Mouse (Mus musculus) left cerebral cortex, postnatal 25 days (tissue): ENCODE measurements at regions not wholly inside any gene's neighbourhood (a gene's known extent, or its start where the extent isn't known, plus 50 kb on each side); places are given as distances from the start of the nearest gene placed in this dataset.
A peak's percentile ranks its signal among the peaks of the same experiment; 100 is the strongest.
"Not testable (repeated sequence)": the region's sequence is repeated elsewhere in the genome, so short reads cannot be mapped to it uniquely, and the experiment has no call there.

Experiments
- DNase-seq, 2 experiments: peaks; one replicate each; pipeline ENCODE4 v3.0.0; 2022; ENCODE audit warnings: low spot score in 2 of 2, mixed read lengths in 1 of 2
- intact Hi-C: fragments of 180-260 bp; cut with DNase I; formaldehyde crosslinking; loops from one replicate; pipeline ENCODE4 v1.15.1; 2025

DNA sequence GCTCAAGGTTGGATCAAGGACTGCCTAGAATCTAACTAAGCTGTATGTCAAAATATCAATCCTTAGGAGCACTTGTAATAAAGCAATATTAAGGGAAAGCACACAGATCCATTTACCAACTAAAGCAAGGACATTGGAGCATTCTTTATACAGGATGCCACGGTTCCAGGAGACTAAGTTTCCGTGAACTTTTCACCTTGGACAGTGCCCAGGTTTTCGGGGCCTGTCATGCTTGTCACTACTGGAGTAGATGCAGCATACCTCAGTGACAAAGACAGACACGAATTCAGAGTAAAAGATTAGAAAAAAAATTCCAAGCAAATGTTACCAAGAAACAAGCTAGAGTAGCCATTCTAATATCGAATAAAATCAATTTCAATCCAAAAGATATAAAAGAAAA is 543.6 kb downstream of the Slitrk5 start:
- intact Hi-C loops, result not testable (repeated sequence)

GRCm38 (mm10) chr14:112230461-112230860 is 555.6 kb downstream of the Slitrk5 start:
- DNase-seq, result peak in 1 of 2 experiments; percentile 69
- intact Hi-C loops, result loop anchor here (10.0 kb wide), 1 partner anchor 234 kb away; no protein-coding TSS in a partner anchor

More for the DNA sequence above, 543.6 kb downstream of the Slitrk5 start:
- DNase-seq, result not testable (repeated sequence)

DNA sequence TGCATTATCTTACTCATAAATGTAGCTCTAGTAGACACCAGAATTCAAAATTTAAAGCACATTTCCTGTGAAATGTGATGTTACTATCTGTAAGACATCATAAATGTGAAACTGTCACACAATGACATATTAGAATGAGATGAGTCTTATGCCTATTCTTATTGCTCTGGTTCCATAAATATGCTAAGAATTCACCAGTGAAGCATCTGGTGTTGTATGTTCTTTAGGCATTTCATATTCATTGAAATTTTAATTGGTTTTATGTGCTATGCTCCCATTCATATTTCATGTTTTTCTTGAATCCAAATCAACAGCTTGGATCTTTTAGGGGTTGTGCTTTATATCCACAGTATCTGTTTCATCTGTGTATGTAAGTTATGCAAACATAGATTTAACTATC is 564.6 kb downstream of the Slitrk5 start:
- intact Hi-C loops, result loop anchor here (10.0 kb wide), 1 partner anchor 225 kb away; no protein-coding TSS in a partner anchor
- no peak for DNase-seq

DNA sequence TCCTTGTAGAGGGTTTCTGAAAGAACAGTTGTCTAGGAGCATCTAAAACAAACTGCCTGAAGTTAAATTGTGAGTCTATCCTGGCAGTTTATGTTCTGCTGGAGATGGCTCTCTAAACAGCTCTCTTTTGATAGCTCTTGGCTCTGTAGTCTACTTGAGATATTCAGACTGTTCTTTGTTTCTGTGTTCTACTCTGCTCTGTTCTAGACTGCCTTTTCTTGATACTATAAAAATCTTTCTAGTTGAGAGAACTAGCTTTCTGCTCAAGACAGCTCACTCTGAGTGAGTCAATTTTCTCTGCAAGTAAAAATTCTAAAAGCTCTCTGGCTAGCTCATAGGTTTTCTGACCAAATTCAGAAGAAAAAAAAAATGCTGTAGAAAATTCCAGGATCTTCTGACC is 573.3 kb downstream of the Slitrk5 start:
- DNase-seq, result peak in 1 of 2 experiments; percentile 37
- intact Hi-C loops, result no loop called here

GRCm38 (mm10) chr14:112298002-112298777 is 623.3 kb downstream of the Slitrk5 start:
- intact Hi-C loops, result no loop called here
- no peak for DNase-seq

- intact Hi-C loops, result no loop called here
- DNase-seq, result no peak
Observed at GRCm38 (mm10) chr14:112325602-112326001, 650.7 kb downstream of the Slitrk5 start.
